Mouse (Mus musculus) kidney, adult 2 months (tissue): Measurements from ENCODE around the gene Rasl12.

Experiments
- CTCF ChIP-seq: fragments of 200-500 bp; conservative IDR thresholded peaks from 2 replicates; pipeline ENCODE4 v1.5.1; 2011; ENCODE audit warnings: low read depth, mild to moderate bottlenecking, control low read depth, low read length, moderate library complexity, mixed read lengths; ENCODE audit not compliant: insufficient read depth, insufficient read length
- POLR2A ChIP-seq: fragments of 200-500 bp; IDR thresholded peaks from one replicate; pipeline ENCODE4 v1.6.1; 2011; ENCODE audit warnings: low read depth, low read length, control low read depth

DNA sequence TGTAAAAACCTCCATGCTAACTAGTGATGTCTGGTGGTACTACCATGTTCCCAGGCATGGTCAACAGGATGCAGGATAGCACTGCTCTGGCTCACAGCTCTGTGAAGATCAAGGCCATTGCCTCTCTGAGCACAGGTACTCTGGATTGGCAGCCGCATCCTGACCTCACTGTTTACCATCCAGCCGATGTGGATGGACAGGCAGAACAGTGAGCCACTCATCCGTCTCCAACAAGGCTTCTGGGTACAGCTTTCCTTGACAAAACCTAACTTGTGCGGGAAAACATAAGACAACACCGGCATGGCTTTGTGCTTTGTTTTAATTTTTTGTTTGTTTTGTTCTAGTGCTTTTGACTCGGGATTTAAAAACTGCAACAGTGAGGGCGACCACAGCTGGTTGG lies 32.6 kb upstream of the Rasl12 start:
- TF ChIP-seq CTCF (no peak), POLR2A (no peak)
